Mouse (Mus musculus): ENCODE measurements around the gene Hspb7. TPM values are rescaled to one million over a fixed set of nuclear protein-coding genes. Genes with fewer than 3 reads are reported as not detected.

Hspb7 gene
- total RNA-seq, 2 experiments from 2014 or later: 198 to 366 TPM

DNA sequence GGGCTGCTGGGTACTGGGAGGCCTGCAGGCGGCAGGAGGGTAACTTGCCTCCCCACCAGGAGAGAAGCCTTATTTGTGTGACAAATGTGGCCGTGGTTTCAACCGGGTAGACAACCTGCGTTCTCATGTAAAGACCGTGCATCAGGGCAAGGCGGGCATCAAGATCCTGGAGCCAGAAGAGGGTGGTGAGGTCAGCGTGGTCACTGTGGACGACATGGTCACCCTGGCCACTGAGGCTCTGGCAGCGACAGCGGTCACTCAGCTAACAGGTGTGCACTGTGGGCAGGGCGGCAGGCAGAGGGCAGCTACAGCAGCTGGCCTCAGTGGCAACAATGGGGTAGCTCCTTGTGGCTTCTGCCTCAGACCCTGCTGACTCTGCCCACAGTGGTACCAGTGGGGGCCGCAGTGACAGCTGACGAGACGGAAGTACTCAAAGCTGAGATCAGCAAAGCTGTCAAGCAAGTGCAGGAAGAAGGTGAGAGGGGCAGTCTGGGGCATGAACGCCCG is 45.8 kb downstream of the Hspb7 start:
- intact Hi-C loops (cut with DNase I): no loop called here
- no peak for DNase-seq

DNA sequence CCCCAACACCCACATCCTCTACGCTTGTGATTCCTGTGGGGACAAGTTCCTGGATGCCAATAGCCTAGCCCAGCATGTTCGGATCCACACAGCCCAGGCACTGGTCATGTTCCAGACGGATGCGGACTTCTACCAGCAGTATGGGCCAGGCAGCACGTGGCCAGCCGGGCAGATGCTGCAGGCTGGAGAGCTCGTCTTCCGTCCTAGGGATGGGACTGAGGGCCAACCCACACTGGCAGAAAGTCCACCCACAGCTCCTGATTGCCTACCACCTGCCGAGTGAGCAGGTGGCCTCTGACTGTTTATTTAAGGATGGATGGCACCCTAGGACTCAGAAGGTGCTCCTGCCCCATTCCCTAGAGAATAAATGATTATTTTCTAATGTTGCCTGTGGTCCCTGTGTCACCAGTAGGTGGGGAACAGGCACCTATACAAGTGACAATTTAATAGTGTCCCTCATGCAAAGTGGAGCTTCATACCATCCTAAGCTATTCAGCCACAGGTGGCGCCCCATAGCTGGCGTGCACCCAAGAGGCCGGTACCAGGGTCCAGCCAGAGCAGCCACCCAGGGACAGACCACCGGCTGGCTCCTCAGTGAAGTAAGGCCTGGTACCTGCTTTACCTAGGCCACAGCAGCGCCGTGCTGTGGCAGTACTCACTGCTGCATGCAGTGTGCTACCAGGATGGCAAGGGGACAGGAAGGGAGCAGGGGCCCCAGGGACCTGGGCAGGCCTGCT is 46.4 kb downstream of the Hspb7 start:
- DNase-seq: no peak
- intact Hi-C loops (cut with DNase I): no loop called here

DNA sequence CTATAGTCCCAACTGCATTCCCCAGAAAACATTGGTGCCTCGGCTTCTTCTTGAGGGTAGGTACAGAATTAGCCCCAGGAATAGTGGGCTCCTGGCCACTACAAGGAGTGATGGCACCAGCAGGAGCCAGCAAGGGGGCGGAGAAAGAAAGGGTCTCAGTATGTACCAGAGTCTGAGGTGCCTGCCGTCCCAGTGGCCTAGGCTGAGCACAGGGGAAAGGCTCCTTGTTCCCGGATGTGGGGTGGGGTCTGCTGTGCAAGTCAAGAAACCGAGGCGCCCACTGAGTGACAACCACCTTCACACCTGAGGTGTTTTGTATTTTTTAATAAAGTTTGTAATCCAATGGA is 47.0 kb downstream of the Hspb7 start:
- intact Hi-C loops (cut with DNase I): no loop called here
- no peak for DNase-seq

DNA sequence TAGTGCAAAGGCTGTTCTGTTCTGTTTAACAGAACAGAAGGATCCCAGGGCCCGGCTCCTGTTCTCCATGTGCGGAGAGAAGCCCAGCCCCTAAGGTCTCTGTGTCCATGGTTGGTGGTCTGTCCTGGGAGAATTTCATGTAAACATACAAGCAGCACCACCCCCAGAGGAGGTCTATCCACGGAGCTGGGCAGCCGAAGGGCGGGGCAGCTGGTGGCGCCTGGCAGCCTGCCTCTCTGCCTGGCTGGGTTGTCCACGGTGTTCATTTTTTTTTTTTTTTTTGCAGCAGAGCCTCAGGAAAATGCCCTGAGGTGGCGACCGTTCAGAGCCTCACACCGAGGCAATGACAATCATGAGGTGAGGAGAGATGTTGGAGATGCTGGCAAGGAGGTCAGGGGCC is 48.0 kb downstream of the Hspb7 start:
- intact Hi-C loops (cut with DNase I): no loop called here
- DNase-seq: no peak

DNA sequence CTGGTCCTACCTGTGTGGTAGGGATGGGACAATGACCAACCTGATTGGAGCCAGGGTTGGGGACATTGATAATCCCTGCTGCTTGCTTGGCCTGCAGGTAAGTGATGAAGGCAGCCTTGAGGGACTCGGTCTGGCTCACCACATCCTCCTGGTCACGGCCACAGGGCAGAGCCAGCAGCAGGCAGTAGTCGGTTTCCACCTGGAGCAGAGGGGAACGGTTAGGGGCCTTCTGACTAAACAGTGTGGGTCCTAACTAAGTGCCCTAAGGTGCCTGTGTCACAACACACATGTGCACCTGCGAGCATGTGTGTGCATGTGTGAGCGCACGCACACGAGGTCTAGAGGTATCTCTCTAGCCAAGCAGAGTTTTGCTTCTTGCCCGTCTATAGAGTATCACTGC is 48.8 kb downstream of the Hspb7 start:
- no peak for DNase-seq
- intact Hi-C loops (cut with DNase I): no loop called here

DNA sequence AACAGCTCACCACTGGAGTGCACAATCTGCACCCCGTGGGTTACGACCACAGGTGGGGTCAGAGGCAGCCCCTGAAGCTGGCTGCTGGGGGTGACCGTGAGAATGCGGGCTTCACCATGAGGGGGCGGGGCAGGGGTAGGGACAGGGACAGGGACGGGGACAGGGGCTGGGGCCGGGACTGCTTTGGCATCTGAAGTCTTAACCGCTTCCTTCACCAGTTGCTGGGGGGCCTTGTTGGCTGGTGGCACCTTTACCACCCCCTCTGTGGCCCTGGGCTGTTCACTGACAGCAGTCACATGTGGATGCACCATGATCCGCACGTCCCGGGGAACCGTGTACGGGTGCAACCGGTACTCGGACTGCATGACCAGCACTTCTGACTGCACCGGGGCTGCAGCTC is 50.9 kb downstream of the Hspb7 start:
- intact Hi-C loops (cut with DNase I): no loop called here
- DNase-seq: no peak

DNA sequence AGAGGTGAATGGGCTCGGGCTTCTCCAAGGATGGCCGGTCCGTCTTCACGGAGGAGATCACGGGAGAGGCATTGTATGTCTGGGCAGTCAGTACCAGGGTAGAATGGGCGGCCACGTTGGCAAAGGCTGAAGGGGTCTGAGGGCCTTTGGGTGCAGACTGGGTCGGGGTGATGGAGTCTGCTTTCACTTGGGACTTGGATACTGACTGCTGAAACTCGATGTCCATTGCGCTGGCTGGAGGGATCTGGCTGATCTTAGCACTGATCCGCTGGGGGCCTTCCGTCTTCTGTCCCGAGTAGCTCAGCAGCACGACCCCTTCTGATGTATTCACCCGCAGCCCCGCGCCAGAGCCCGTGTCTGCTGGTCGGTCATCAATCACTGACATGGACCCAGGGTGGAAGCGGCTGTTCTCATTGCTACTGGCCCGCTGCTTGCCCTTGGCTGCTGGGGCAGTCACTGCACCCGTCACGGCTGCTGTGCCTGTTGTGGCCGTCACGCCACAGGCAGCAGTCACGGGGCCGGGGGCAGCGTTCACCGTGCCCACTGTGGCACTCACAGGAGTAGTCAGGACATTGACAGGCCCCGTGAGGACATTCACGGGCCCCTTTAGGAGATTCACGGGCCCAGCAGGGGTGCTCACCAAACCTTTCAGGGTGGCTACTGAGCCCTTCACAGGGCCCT is 52.2 kb downstream of the Hspb7 start:
- DNase-seq: no peak

DNA sequence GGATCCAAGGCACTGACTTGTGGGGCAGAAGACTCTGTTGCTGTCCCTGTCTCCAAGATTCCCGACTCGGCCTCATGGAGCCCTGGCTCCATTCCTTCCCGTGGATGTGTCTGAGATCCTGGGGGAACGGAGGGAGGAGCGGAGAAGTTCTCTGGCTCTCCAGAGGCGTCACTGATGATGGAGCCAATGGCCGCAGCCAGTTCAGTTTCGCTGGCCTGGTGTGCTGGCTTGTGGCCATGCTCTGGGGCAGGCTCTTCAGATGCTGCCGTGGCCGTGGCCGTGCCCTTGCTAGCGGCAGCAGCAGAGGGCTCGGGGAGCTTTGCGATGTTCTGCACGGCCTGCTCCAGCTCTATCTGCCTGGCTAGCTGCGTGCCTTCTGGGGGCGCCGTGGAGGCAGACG is 53.9 kb downstream of the Hspb7 start:
- no peak for DNase-seq
- intact Hi-C loops (cut with DNase I): no loop called here

More for the DNA sequence above, 52.2 kb downstream of the Hspb7 start:
- intact Hi-C loops (cut with DNase I): no loop called here

Other genes with a start within 250 kb of the Hspb7 start
- not detected for gene Rsg1, start 206.8 kb upstream of the Hspb7 start, total RNA-seq (2021)
- under 1 TPM; 0.26 to 0.69 TPM for gene Arhgef19, start 181.3 kb upstream of the Hspb7 start, total RNA-seq (2021)
- gene Epha2, start 119.5 kb upstream of the Hspb7 start, total RNA-seq (2021): 1 to 10 TPM; 2.4 to 2.6 TPM
- gene Fam131c, start 52.6 kb upstream of the Hspb7 start, total RNA-seq (2021): under 1 TPM; 0.18 to 0.22 TPM
- gene Clcnka, start 22.1 kb upstream of the Hspb7 start, total RNA-seq (2021): under 1 TPM; 0.17 to 0.26 TPM
- gene Clcnkb, start 4.8 kb upstream of the Hspb7 start, total RNA-seq (2021): under 1 TPM in 1 of 2 experiments, not detected in 1; 0.27 TPM
- gene Srarp, start 15.3 kb downstream of the Hspb7 start, total RNA-seq (2021): under 1 TPM; 0.31 to 0.67 TPM
- 10 to 100 TPM; 25.2 to 25.5 TPM for gene Zbtb17, start 23.9 kb downstream of the Hspb7 start, total RNA-seq (2021)
- gene Spen, start 117.8 kb downstream of the Hspb7 start, total RNA-seq (2021): 10 to 100 TPM; 17.1 to 21.8 TPM
- gene Fblim1, start 185.3 kb downstream of the Hspb7 start, total RNA-seq (2021): under 1 TPM; 0.64 to 0.84 TPM
- 1 to 10 TPM in 1 of 2 experiments, under 1 TPM in 1; 0.62 to 1.4 TPM for gene Tmem82, start 197.9 kb downstream of the Hspb7 start, total RNA-seq (2021)
- 10 to 100 TPM; 10.3 to 26.0 TPM for gene Slc25a34, start 203.0 kb downstream of the Hspb7 start, total RNA-seq (2021)
- gene Plekhm2, start 244.1 kb downstream of the Hspb7 start, total RNA-seq (2021): 10 to 100 TPM; 23.6 to 30.5 TPM